Mouse (Mus musculus): Measurements from ENCODE around the gene Bcam.

- peak; percentile 30 for TF ChIP-seq POLR2A (IDR thresholded peaks at IDR 0.05; ENCODE audit: low read depth, low read length)
- TF ChIP-seq CTCF (conservative IDR thresholded peaks at IDR 0.05; ENCODE audit: insufficient read depth, insufficient read length, low read depth, low read length) = no peak
Observed at GRCm38 (mm10) chr7:19715239-19716054, 55.4 kb downstream of the Bcam start, which contains the start of gene Tomm40.
